Mouse (Mus musculus) forebrain, embryonic 12.5 days (tissue): ENCODE data around the gene Nav2. TPM values are rescaled to one million over a fixed set of nuclear protein-coding genes. Genes with fewer than 3 reads are reported as not detected.

Source experiments
- ATAC-seq: fragments of 200-750 bp; cut with Nextera tagmentation; 2 replicates; pipeline ENCODE4 v1.8.0; 2017; ENCODE audit warnings: moderate TSS enrichment; ENCODE audit not compliant: low FRiP score
- H3K27ac ChIP-seq: fragments of 300-500 bp; sonication (generic); 2 replicates; pipeline ENCODE4 v1.5.1; 2016; ENCODE audit warnings: mild to moderate bottlenecking
- H3K27me3 ChIP-seq: fragments of 300-500 bp; sonication (generic); 2 replicates; pipeline ENCODE4 v1.6.1; 2016; ENCODE audit warnings: mild to moderate bottlenecking
- H3K36me3 ChIP-seq: fragments of 300-500 bp; sonication (generic); replicated peaks from 2 replicates; pipeline ENCODE4 v1.6.1; 2016; ENCODE audit warnings: mild to moderate bottlenecking
- H3K4me1 ChIP-seq: fragments of 300-500 bp; sonication (generic); 2 replicates; pipeline ENCODE4 v1.6.1; 2016
- H3K4me2 ChIP-seq: fragments of 300-500 bp; sonication (generic); 2 replicates; pipeline ENCODE4 v1.6.1; 2016; ENCODE audit warnings: mild to moderate bottlenecking, moderate library complexity
- H3K4me3 ChIP-seq: fragments of 300-500 bp; sonication (generic); replicated peaks from 2 replicates; pipeline ENCODE4 v1.5.1; 2016; ENCODE audit warnings: mild to moderate bottlenecking
- H3K9ac ChIP-seq: fragments of 300-500 bp; sonication (generic); 2 replicates; pipeline ENCODE4 v1.6.1; 2016; ENCODE audit warnings: mild to moderate bottlenecking
- H3K9me3 ChIP-seq: fragments of 300-500 bp; sonication (generic); 2 replicates; pipeline ENCODE4 v1.6.1; 2016
- WGBS: fragments of 180-500 bp; shearing (Covaris S2); methylation state at CpG from one replicate; pipeline ENCODE4 v1.1.7; 2016; 5-methylcytosine and 5-hydroxymethylcytosine counted together
- polyA plus RNA-seq: library from polyadenylated mRNA; unstranded; fragments of >200 nt; fragmentation: Nextera tagmentation; extraction: Ambion mirVana; gene quantifications from 2 replicates; pipeline ENCODE4 v1.2.1, GENCODE M21; 2016

The Nav2 gene
- polyA plus RNA-seq, 1 experiment from 2014 or later, result 10.9 TPM

DNA sequence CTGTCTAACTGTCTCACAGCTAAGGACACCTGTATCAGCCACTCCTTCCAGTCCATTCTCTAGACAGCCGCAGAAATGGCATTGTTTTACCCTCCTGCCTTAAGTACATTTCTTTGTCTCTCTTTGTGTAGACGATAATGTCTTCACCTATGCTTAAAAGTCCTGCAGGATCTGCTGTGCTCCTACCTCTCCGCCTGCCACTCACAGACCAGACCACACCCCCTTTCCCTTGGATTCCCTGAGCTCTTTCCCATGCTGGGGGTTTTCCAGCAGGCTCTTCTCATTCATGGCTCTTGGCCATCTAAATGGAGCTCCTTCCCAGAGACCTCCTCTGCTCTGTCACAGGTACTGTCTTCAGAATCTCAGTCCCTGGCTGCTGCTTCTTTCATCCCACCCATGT lies 408.1 kb downstream of the Nav2 start:
- no peaks in the 10 kb centered on the region for H3K36me3 ChIP-seq
- H3K4me3 ChIP-seq, result no peak overlapping the region
- H3K4me2 ChIP-seq, result no peak overlapping the region
- 0 out of 2 replicates have a peak, but pooled peaks cover 5% of the 10 kb centered on the region for H3K9me3 ChIP-seq
- H3K27ac ChIP-seq, result no peak overlapping the region
- H3K9ac ChIP-seq, result no peak overlapping the region
- no peaks in the 10 kb centered on the region for H3K27me3 ChIP-seq
- H3K4me1 ChIP-seq, result peaks cover 3% of the 10 kb centered on the region
- WGBS, result 78% methylated on average over 3 of the region's 3 CpGs
- ATAC-seq, result no peak

DNA sequence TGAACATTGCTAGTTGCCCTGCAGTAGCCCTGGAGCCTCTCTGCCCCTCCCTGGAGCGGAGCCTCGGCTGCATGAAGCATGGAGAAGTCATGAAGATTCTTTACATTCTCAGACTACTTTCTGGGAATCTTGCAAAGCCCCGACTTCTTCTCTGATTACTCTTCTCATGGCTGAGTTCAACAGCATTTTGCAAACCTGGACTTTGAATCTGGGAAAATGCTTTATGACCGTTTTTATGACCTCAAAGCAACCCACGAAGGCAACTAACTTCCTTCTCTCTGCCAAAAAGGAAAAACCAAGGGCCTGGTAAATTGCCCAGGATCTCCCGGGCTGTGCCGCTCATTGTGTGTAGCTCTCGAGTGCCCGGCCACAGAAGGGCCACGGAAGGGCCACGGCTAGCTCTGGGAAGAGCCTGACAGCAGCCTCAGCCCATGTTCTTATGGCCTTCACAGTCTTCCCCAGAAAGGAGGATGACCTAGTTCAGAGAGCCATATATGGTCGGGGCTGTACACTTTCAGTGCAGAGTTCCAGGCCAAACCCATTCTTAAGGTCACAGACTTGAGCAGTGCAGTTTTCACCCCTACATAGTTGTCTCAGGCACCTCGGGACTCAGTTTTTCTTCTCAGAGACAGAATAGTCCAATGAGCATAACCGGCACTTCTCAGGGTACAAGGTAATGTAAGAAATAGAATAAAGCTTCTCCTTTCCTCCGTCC lies 409.8 kb downstream of the Nav2 start:
- Histone ChIP-seq H3K4me2 (no peak overlapping the region), H3K4me3 (no peak overlapping the region), H3K27me3 (no peaks in the 10 kb centered on the region), H3K36me3 (no peaks in the 10 kb centered on the region), H3K4me1 (peaks cover 3% of the 10 kb centered on the region), H3K9me3 (no peaks in the 10 kb centered on the region), H3K9ac (no peak overlapping the region), H3K27ac (no peak overlapping the region)
- 90% methylated on average over 15 of the region's 15 CpGs for WGBS
- ATAC-seq, result no peak

DNA sequence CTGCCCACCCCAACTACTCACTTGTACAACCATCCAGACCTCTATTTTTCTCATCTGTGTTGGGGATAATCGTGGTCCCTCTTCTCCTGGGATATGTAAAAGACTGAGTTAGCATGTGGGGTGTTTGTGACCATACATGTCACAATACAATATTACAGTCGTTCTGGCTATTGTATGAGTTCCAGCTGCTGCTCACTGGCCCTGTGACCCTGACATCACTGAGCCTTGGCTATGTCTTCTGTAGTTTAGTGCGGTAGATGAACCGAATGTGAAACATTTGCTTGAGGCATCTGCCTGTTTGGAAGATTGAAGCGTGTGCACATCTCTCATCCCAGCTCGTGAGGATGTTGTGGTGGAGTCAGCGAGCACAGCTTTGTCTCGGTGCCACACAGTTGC lies 410.4 kb downstream of the Nav2 start:
- Histone ChIP-seq H3K4me1 (peaks cover 3% of the 10 kb centered on the region), H3K9ac (no peak overlapping the region), H3K27ac (no peak overlapping the region), H3K9me3 (no peaks in the 10 kb centered on the region), H3K36me3 (no peaks in the 10 kb centered on the region), H3K27me3 (no peaks in the 10 kb centered on the region), H3K4me2 (no peak overlapping the region), H3K4me3 (no peak overlapping the region)
- ATAC-seq, result no peak
- WGBS, result 84% methylated on average over 8 of the region's 8 CpGs

GRCm38 (mm10) chr7:49319981-49320380 lies 411.5 kb downstream of the Nav2 start:
- H3K9me3 ChIP-seq, result no peaks in the 10 kb centered on the region
- no peaks in the 10 kb centered on the region for H3K27me3 ChIP-seq
- H3K4me2 ChIP-seq, result no peak overlapping the region
- H3K4me3 ChIP-seq, result no peak overlapping the region
- H3K36me3 ChIP-seq, result no peaks in the 10 kb centered on the region
- H3K27ac ChIP-seq, result no peak overlapping the region
- ATAC-seq, result no peak
- WGBS, result 82% methylated on average over 1 of the region's 1 CpGs
- peaks cover 3% of the 10 kb centered on the region for H3K4me1 ChIP-seq
- no peak overlapping the region for H3K9ac ChIP-seq

GRCm38 (mm10) chr7:49321124-49321531 lies 412.6 kb downstream of the Nav2 start:
- H3K9me3 ChIP-seq, result no peaks in the 10 kb centered on the region
- H3K36me3 ChIP-seq, result no peaks in the 10 kb centered on the region
- H3K9ac ChIP-seq, result no peak overlapping the region
- no peak overlapping the region for H3K4me2 ChIP-seq
- H3K4me1 ChIP-seq, result peaks cover 13% of the 10 kb centered on the region
- WGBS, result 78% methylated on average over 8 of the region's 8 CpGs
- no peak overlapping the region for H3K27ac ChIP-seq
- no peak for ATAC-seq
- H3K27me3 ChIP-seq, result no peaks in the 10 kb centered on the region
- no peak overlapping the region for H3K4me3 ChIP-seq

GRCm38 (mm10) chr7:49322179-49322578 lies 413.7 kb downstream of the Nav2 start:
- no peak overlapping the region for H3K27ac ChIP-seq
- H3K4me1 ChIP-seq, result peaks cover 15% of the 10 kb centered on the region
- no peaks in the 10 kb centered on the region for H3K36me3 ChIP-seq
- no peak overlapping the region for H3K4me3 ChIP-seq
- 84% methylated on average over 2 of the region's 2 CpGs for WGBS
- no peaks in the 10 kb centered on the region for H3K9me3 ChIP-seq
- H3K9ac ChIP-seq, result no peak overlapping the region
- ATAC-seq, result no peak
- no peaks in the 10 kb centered on the region for H3K27me3 ChIP-seq
- H3K4me2 ChIP-seq, result no peak overlapping the region

DNA sequence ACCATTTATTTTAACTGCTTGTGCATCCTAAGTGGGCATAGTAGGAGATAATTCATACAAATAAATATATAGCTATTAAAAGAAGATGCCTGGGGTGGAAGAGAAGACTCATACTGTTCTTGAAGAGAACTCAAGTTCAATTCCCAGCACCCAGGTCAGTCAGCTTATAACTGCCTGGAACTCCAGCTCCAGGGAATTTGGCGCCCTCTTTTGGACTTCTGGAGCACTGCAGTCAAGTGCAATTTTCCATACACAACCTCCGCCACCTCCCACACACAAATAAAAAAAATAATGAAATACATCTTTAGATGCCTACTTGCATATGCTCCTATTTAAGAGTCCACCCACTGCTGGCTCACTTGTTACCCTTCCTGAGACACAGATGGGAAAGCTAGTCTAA lies 416.1 kb downstream of the Nav2 start:
- Histone ChIP-seq H3K4me2 (no peak overlapping the region), H3K9ac (no peak overlapping the region), H3K9me3 (no peaks in the 10 kb centered on the region), H3K4me1 (peaks cover 15% of the 10 kb centered on the region), H3K27ac (no peak overlapping the region), H3K36me3 (no peaks in the 10 kb centered on the region), H3K4me3 (no peak overlapping the region), H3K27me3 (no peaks in the 10 kb centered on the region)
- 91% methylated on average over 2 of the region's 2 CpGs for WGBS
- no peak for ATAC-seq

DNA sequence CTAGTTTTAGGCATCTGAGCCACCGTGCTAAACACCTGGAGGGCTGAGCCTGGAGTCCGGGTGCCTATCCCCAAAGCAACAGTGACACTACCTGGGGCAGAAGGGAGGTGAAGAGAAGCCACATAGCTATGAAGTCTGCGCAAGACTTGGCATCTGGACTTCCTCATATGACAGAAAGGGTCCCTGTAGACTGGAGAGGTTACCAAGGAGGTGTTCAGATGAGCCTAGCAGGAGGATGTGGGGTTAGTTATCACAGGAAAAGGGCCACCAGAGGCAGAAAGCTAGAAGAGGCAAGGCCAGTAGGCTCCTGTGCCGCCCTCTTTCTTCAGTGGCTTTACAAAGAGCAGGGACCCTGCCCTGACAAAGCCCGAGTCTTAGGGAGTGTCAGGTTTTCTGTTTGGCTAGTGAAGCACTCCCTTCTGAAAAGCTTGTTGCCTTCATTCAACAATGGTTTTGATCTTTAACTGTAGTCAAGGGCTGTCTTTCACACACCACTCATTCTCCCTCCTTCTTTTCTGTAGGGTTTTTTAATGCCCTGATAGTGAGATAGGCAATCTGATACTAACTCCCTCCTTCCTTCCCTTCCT lies 417.7 kb downstream of the Nav2 start:
- Histone ChIP-seq H3K27me3 (no peaks in the 10 kb centered on the region), H3K4me1 (peaks cover 16% of the 10 kb centered on the region), H3K27ac (no peak overlapping the region), H3K36me3 (no peaks in the 10 kb centered on the region), H3K4me2 (no peak overlapping the region), H3K9me3 (no peaks in the 10 kb centered on the region), H3K9ac (no peak overlapping the region), H3K4me3 (no peak overlapping the region)
- WGBS, result 33% methylated on average over 5 of the region's 5 CpGs
- ATAC-seq, result no peak

DNA sequence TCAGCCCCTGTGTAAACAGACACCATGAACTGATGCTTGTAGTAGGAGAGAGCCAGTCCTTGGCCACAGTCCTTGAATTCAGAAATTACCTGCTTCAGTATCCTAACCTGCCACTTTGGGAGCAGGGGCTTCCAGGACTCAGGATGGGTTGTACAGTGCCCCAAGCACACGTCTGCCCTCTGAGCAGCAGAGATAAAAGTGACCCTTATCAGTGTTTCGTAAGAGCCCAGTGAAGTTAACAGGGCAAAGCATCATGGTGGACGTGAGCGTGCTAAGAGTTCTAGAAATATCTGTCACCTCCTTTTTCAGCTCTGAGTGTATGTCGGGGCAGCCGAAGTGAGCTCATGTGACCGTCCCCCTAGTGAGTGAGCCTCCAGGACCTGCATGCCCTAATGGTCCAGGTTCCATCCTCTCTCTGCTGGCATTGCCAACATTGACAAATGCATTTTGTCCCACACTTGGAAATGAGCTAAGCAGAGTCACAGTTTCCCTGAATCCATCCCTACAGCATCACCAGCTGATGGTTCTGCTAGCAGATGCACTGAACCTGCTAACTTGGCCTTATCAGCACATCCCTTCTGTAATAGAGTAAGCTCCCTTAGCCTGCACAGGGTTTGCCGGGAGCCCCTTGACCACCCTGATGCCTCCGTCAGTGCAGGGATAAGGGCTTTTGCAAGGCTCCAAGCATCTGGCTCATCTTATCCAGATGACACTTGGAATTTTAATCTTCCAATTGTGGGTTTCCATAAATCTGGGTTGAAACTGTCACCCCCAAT lies 418.6 kb downstream of the Nav2 start:
- Histone ChIP-seq H3K4me1 (peaks cover 16% of the 10 kb centered on the region), H3K27ac (no peak overlapping the region), H3K36me3 (no peaks in the 10 kb centered on the region), H3K9ac (no peak overlapping the region), H3K4me2 (no peak overlapping the region), H3K9me3 (no peaks in the 10 kb centered on the region), H3K27me3 (no peaks in the 10 kb centered on the region), H3K4me3 (no peak overlapping the region)
- ATAC-seq, result no peak
- WGBS, result 90% methylated on average over 9 of the region's 9 CpGs

- no peaks in the 10 kb centered on the region for H3K27me3 ChIP-seq
- H3K27ac ChIP-seq, result no peak overlapping the region
- H3K9me3 ChIP-seq, result no peaks in the 10 kb centered on the region
- H3K9ac ChIP-seq, result no peak overlapping the region
- H3K4me1 ChIP-seq, result peaks cover 22% of the 10 kb centered on the region
- no peaks in the 10 kb centered on the region for H3K36me3 ChIP-seq
- WGBS, result 59% methylated on average over 4 of the region's 4 CpGs
- no peak overlapping the region for H3K4me2 ChIP-seq
- no peak overlapping the region for H3K4me3 ChIP-seq
- no peak for ATAC-seq
Measured at GRCm38 (mm10) chr7:49330181-49330580, 421.7 kb downstream of the Nav2 start.

- 78% methylated on average over 4 of the region's 4 CpGs for WGBS
- no peaks in the 10 kb centered on the region for H3K36me3 ChIP-seq
- no peak overlapping the region for H3K9ac ChIP-seq
- no peak overlapping the region for H3K4me2 ChIP-seq
- no peak for ATAC-seq
- H3K4me1 ChIP-seq, result peaks cover 10% of the 10 kb centered on the region; the same call in 1 of the 2 replicates
- no peaks in the 10 kb centered on the region for H3K9me3 ChIP-seq
- H3K27me3 ChIP-seq, result 0 out of 2 replicates have a peak, but pooled peaks cover 2% of the 10 kb centered on the region
- H3K4me3 ChIP-seq, result no peak overlapping the region
- H3K27ac ChIP-seq, result no peak overlapping the region
Measured at GRCm38 (mm10) chr7:49331939-49332338, 423.4 kb downstream of the Nav2 start.

DNA sequence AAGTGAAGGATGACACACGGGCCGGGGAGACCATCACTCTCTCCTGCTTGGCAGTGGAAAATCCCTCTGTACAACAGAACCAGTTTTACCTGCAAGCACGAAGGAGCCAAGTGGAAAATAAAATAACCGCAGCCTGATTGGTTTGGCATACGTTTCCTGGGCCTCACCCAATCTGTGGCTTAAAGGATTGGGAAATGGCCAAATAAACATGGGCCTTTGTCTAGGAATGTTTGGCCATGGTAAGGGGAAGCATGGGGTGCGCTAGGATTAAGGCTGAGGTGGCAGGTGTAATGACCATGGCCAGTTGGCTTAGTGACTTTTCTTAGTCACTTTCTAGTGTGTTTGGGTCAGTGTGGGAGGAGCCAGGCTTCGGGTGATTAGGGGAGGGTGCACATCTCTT lies 424.1 kb downstream of the Nav2 start:
- Histone ChIP-seq H3K27me3 (0 out of 2 replicates have a peak, but pooled peaks cover 2% of the 10 kb centered on the region), H3K27ac (no peak overlapping the region), H3K9me3 (no peaks in the 10 kb centered on the region), H3K4me1 (peaks cover 13% of the 10 kb centered on the region), H3K36me3 (no peaks in the 10 kb centered on the region), H3K9ac (no peak overlapping the region), H3K4me3 (no peak overlapping the region), H3K4me2 (no peak overlapping the region)
- ATAC-seq, result no peak
- 82% methylated on average over 7 of the region's 7 CpGs for WGBS
